Comparison of ENCODE assay signal across 22 mouse cellular contexts in the genomic region with DNA sequence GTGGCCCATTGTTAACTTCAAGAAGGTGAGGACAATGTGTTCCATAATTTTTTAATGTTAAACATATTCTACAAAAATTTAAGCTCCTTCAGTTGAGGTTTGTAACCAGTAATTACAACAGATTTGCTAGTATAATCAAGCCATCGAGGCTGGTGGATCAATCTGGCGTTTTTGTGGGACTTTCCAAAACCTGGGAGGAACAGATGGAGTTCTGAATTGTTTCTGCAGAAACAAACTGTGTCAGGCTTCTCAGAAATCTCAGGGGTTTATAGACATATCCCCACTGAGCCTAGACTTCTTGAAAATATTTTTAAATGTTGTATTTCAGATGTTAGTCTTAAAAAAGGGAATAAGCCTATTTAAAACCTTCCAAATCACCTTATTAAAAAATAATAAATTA. TPM values are rescaled to one million over a fixed set of nuclear protein-coding genes. Genes with fewer than 3 reads are reported as not detected.
DNase-seq lines count a peak whose midpoint lies in the region; ATAC-seq lines count a peak whose summit lies in the region.
"Had no signal": no experiment of that assay in that cellular context is flagged by ENCODE, and none has a peak within 500 bp of the region (broad histone marks: within the 10 kb centered on the region; RNA-seq: fewer than 3 reads in every experiment).

No protein-coding gene starts in this region.

- no peaks in the 10 kb centered on the region for H3K27me3 ChIP-seq in forebrain, embryonic 15.5 days
- H3K27me3 ChIP-seq in forebrain, embryonic 11.5 days (ENCODE audit: control insufficient read depth, insufficient read depth, low read length) = no peaks in the 10 kb centered on the region
- no peaks in the 10 kb centered on the region for H3K27me3 ChIP-seq in midbrain, embryonic 15.5 days (replicated peaks)
- H3K27me3 ChIP-seq: hindbrain, embryonic 12.5 days; neural tube, embryonic 13.5 days had no signal

- ATAC-seq in forebrain, embryonic 15.5 days (replicated peaks) = 0 out of 2 replicates have a peak, but pooled peaks have one; percentile 23
- ATAC-seq in forebrain, embryonic 11.5 days (replicated peaks; ENCODE audit: low FRiP score) = no peak
- ATAC-seq in midbrain, embryonic 15.5 days (replicated peaks) = no peak
- ATAC-seq: midbrain, embryonic 16.5 days had no signal

- H3K4me1 ChIP-seq in forebrain, embryonic 15.5 days = no peaks in the 10 kb centered on the region
- H3K4me1 ChIP-seq in forebrain, embryonic 11.5 days (replicated peaks; ENCODE audit: control insufficient read depth, insufficient read depth, low read length) = no peaks in the 10 kb centered on the region
- no peaks in the 10 kb centered on the region for H3K4me1 ChIP-seq in midbrain, embryonic 15.5 days
- H3K4me1 ChIP-seq: hindbrain, embryonic 12.5 days; neural tube, embryonic 13.5 days had no signal

- no peak overlapping the region for H3K27ac ChIP-seq in forebrain, embryonic 15.5 days (replicated peaks)
- no peak overlapping the region for H3K27ac ChIP-seq in forebrain, embryonic 11.5 days (ENCODE audit: low read depth, low read length)
- no peak overlapping the region for H3K27ac ChIP-seq in midbrain, embryonic 15.5 days
- H3K27ac ChIP-seq: hindbrain, embryonic 12.5 days; kidney, postnatal 0 days; neural tube, embryonic 13.5 days had no signal

- H3K9ac ChIP-seq in forebrain, embryonic 15.5 days (replicated peaks) = no peak overlapping the region
- H3K9ac ChIP-seq in forebrain, embryonic 11.5 days (ENCODE audit: low read length) = no peak overlapping the region
- H3K9ac ChIP-seq in midbrain, embryonic 15.5 days = no peak overlapping the region
- H3K9ac ChIP-seq: hindbrain, embryonic 12.5 days; neural tube, embryonic 13.5 days had no signal

- 49% methylated on average over 2 of the region's 2 CpGs for WGBS in forebrain, embryonic 15.5 days
- 84% methylated on average over 2 of the region's 2 CpGs for WGBS in forebrain, embryonic 11.5 days
- 82% methylated on average over 2 of the region's 2 CpGs for WGBS in midbrain, embryonic 15.5 days

- H3K4me3 ChIP-seq in forebrain, embryonic 15.5 days = no peak overlapping the region
- no peak overlapping the region for H3K4me3 ChIP-seq in forebrain, embryonic 11.5 days (ENCODE audit: low read depth, low read length)
- no peak overlapping the region for H3K4me3 ChIP-seq in midbrain, embryonic 15.5 days
- H3K4me3 ChIP-seq: hindbrain, embryonic 12.5 days; myocyte; neural tube, embryonic 13.5 days had no signal

- H3K4me2 ChIP-seq in forebrain, embryonic 15.5 days (replicated peaks) = no peak overlapping the region
- no peak overlapping the region for H3K4me2 ChIP-seq in forebrain, embryonic 11.5 days (ENCODE audit: low read depth, low read length, severe bottlenecking)
- no peak overlapping the region for H3K4me2 ChIP-seq in midbrain, embryonic 15.5 days
- H3K4me2 ChIP-seq: hindbrain, embryonic 12.5 days; neural tube, embryonic 13.5 days had no signal

- no peak for DNase-seq in forebrain, embryonic 11.5 days (ENCODE audit: low spot score)
- DNase-seq in right cerebral cortex, adult 18-20 months = peak; percentile 4
- DNase-seq in right cerebral cortex, postnatal 36 days (ENCODE audit: low spot score in 2 of 2) = no peak
- peak; percentile 53 to 67 for DNase-seq in layer of hippocampus, adult 8-10 months (ENCODE audit: low spot score in 2 of 2)
- DNase-seq in urinary bladder, postnatal 36 days (ENCODE audit: low spot score in 2 of 2) = no peak
- DNase-seq: adrenal gland, postnatal 36 days; cerebellum, adult 8-10 months; gastrocnemius, postnatal 14 days; heart, adult 18-20 months; kidney, adult 11 months; lung, postnatal 4 days; retina, postnatal 1 day had no signal

- no peaks in the 10 kb centered on the region for H3K36me3 ChIP-seq in forebrain, embryonic 15.5 days
- no peaks in the 10 kb centered on the region for H3K36me3 ChIP-seq in forebrain, embryonic 11.5 days (ENCODE audit: control insufficient read depth, insufficient read depth, low read length)
- no peaks in the 10 kb centered on the region for H3K36me3 ChIP-seq in midbrain, embryonic 15.5 days (replicated peaks)
- H3K36me3 ChIP-seq: hindbrain, embryonic 12.5 days; neural tube, embryonic 13.5 days had no signal

- peaks cover 3% of the 10 kb centered on the region; the same call in 1 of the 2 replicates for H3K9me3 ChIP-seq in forebrain, embryonic 15.5 days
- no peaks in the 10 kb centered on the region; the same call in 1 of the 2 replicates for H3K9me3 ChIP-seq in forebrain, embryonic 11.5 days (ENCODE audit: control insufficient read depth, low read length)
- peaks cover 5% of the 10 kb centered on the region; the same call in 1 of the 2 replicates for H3K9me3 ChIP-seq in midbrain, embryonic 15.5 days

RNA-seq across cellular contexts. Expression of gene Ppp1r3g, which starts 20.6 kb away (rescaled TPM):
- 1.4 and 1.5 TPM in 2 replicates for polyA plus RNA-seq in forebrain, embryonic 15.5 days (2015; fragmentation: Nextera tagmentation; extraction: Ambion mirVana)
- 2.9 and 3.0 TPM in 2 replicates for polyA plus RNA-seq in forebrain, embryonic 11.5 days (2014; fragmentation: Nextera tagmentation; extraction: Ambion mirVana)
- 10 to 100 TPM in 1 of 4 experiments, 1 to 10 TPM in 3; 8.7 to 10.9 (median 9.6) TPM for total RNA-seq in layer of hippocampus, adult 8-10 months (2022)
- 0.43 and 0.80 TPM in 2 replicates for polyA plus RNA-seq in midbrain, embryonic 15.5 days (2015; fragmentation: Nextera tagmentation; extraction: Ambion mirVana)
- total RNA-seq: gastrocnemius, postnatal 14 days; megakaryocyte-erythroid progenitor cell, adult 5-6 weeks had no signal
- polyA plus RNA-seq: large intestine, adult 2 months; myocyte; small intestine, adult 2 months had no signal

RNA-seq across cellular contexts. Expression of gene Rpp40, which starts 31.8 kb away (rescaled TPM):
- polyA plus RNA-seq in forebrain, embryonic 15.5 days (2015; fragmentation: Nextera tagmentation; extraction: Ambion mirVana) = 8.3 and 8.8 TPM in 2 replicates
- 19.8 and 21.7 TPM in 2 replicates for polyA plus RNA-seq in forebrain, embryonic 11.5 days (2014; fragmentation: Nextera tagmentation; extraction: Ambion mirVana)
- 1 to 10 TPM; 5.5 to 9.1 (median 7.6) TPM for total RNA-seq in layer of hippocampus, adult 8-10 months (2022)
- 6.0 and 7.5 TPM in 2 replicates for polyA plus RNA-seq in midbrain, embryonic 15.5 days (2015; fragmentation: Nextera tagmentation; extraction: Ambion mirVana)

Comparison
In these comparisons a context has a peak if more than half of its experiments do, and no peak if none do; other contexts are left out.
1. DNase-seq: peak in right cerebral cortex, adult 18-20 months (single experiment) and layer of hippocampus, adult 8-10 months (2 of 2); none in forebrain, embryonic 11.5 days (single experiment), right cerebral cortex, postnatal 36 days (0 of 2) and urinary bladder, postnatal 36 days (0 of 2).